Mouse (Mus musculus) frontal cortex, postnatal 36 days (tissue): ENCODE measurements around the gene Scamp2.

ENCODE experiments used
- DNase-seq, 2 experiments: peaks; one replicate each; pipeline ENCODE4 v3.0.0; 2022; ENCODE audit warnings: low spot score in 2 of 2

Scamp2 gene

DNA sequence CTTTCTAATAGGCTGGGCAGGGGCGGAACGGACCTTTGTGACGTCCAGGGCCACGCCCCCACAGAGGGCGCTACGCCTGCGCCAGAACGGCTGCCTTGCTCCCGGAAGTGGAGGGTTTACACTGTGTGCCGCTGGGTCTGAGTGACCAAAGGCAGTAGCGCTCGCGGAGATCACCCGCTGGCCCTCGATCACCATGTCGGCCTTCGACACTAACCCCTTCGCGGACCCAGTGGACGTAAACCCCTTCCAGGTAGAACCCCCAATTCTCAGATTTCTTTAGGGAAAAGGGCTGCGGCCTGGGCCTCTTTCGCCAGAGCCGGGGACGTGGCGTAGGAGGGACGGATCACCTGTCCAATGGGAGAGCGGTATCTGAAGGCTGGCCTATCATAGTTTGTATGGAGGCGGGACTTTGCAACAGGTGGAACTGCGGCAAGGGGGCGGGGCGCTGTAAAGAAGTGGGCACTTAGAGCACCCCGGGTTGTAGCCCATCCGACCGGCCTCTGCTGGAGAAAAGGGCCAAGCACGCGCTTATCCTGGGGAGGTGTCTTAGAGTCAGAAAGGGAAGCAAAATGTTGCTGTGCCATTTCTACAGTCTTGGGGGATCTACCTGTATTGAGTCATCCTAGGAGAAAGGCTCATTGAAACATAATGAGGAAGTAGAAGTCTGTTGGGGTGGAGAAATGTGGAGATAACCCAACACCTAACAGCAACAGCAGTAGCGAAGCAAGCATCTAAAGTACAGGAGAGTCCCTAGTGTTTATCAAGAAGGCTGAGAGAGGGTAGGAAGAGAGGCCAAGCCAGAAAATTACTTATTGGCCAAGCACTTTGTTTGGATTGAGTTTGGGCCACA lies at the start of gene Scamp2:
Scamp2 (plus strand) TSS at position 83 of the 850 bp plus-strand sequence.
- DNase-seq: peak; percentile 94 to 97

DNA sequence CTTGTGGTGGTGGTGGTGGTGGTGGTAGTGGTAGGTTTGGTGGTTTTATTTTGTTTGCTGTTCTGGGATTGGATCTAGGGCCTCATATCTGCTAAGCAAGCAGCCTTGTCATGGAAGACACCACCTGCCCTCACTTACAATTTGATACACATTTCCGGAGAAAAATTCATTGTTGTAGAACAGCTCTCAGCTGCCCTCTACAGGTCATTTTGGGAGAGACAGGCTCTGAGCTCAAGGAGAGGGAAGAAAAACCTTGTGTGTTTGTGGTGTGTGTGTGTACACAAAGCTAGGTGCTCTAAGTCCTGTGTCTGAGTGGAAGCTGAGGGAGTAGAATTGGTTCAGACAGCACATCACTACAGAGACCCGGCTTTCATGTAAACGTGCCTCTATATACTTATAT lies 43.6 kb upstream of the Scamp2 start:
- peak; percentile 60 to 74 for DNase-seq

DNA sequence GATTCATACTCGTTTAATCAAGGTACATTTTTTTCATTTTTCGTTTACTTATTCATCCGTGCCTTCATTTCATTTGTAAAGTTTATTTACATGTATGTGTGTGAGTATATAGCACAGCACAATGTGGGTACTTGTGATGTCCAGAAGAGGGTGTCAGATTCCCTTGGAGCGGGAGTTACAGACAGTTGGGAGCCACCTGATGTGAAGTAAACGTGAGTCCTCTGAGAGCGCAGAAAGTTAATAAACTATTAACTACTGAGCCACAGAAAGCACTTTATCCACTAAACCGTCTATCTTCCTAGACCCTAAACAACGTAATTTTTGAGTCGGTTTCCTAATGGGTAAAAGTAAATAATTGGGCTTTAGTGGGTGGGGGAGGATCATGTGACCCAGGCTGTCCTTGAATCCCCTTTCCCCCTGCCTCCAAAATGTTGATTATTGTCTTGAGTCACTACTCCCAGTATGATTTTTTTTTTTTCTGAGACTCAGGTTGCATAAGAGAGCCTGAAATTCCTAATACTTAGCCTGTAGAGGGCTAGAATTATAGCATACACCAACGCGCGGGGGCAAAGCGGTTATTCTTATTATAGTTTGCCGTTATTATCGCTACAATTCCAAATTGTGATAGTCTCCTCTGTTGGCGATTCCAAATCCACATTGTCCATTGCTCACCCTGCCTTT lies 40.2 kb upstream of the Scamp2 start:
- no peak for DNase-seq

DNA sequence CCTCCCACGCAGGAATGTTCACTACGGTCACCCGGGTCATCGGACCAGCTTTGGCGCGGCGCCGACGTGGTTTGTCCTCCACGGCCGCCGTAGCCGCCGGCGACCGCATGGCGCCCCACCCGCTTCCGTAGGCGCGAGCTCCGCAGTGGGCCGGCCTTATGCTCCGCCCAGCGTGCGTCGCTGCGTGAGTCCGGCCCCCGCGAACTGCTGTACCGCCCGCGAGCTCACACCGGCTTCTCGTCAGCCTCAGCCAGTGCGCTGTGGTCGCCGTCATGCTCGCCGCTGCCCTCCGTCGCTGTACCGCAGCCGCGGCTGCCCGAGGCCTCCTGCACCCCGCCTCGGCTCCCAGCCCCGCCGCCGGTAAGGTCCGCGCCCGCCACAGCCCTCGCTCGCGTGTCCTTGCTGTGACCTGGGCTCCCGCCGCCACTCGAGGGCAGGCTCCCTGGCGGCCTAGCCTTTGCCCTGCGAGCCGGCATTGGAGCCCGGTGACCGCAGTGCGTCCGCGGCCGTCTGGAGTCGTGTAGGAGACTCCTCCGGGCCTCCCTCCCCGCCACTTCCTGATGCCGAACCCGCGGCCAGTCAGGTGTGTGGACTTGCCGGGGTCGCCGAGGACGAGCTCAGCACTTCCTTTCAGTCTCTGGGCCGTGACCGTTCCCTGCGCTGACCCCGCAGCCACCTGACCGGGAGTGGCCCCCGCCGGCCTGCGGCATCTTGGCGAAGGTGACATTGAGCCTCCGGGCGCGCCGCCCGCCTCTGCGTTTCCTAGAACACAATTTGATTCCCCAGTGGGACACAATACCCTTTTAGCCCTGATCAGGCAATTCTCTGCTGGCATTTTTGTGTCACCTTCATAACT lies 39.5 kb upstream of the Scamp2 start, which contains the start of gene Cox5a:
Cox5a (plus strand) TSS at position 219 of the 856 bp plus-strand sequence.
- peak; percentile 92 to 95 for DNase-seq

DNA sequence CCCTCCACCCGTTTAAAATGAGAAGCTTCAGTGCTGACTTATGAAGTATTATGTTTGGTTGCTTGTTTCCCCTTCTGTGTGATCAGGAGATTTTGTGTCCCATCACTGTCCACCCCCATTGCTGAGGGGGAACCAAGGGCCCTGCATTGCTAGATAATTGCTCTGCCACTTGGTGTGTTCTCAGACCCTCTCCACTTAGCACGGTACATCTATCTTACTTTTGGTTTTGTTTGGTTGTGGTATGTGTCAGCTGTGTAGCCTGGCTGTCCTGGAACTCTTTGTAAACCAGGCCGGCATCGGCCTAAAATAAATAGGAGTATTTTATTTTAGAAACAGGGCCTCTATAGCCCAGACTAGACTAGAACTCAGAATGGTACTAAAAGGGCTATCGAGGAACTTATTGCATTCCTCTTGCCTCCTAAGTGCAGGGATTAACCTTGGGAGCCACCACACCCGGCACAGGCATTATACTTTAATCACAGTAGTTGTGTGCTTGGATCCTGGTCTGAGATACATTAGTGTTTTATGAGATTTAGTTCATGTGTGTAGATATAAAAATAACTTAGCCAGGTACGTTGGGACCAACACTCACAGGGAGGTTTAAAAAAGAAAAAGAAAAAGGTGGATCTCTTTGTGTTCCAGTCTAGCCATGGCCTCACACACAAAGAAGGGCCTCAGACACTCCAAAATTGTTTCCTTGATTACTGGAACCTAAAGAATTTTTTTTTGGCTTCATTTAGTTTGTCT lies 38.5 kb upstream of the Scamp2 start:
- no peak for DNase-seq

DNA sequence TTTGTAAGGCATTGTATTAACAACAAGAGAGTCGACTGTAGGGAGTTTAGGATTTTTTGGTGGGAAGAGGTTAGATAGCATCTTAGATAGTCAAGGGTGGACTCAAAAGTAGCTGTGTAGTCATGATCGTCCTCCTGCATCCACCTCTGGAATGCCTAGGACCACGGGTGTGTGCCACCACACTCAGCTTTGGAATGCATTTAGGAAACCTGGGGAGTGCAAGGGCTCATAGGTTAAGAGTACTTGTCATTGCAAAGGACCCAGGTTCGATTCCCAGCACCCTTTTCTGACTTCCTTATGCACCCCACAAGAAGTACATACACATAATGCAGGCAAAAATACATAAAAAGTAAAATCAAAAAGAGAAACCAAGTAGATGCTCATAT lies 37.9 kb upstream of the Scamp2 start:
- DNase-seq: no peak

DNA sequence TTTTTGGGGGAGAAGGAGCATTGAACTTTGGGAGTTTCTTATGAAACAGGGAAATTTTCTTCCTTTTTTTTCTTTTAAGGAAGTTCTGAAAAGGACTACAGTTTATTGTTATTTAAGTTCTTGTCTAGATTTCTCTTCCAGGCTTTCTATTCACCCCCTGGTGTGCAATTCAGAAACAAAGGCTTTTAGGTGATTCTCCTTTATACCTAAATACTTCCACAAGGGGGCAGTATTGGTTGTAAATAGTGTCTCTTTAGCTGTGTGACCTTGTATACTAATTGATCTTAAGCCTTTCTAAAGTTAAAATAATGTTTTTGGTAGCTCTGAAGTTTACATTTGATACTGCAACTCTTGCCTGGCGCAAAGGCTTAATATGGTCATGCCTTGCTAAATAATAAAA lies 37.0 kb upstream of the Scamp2 start:
- no peak for DNase-seq

DNA sequence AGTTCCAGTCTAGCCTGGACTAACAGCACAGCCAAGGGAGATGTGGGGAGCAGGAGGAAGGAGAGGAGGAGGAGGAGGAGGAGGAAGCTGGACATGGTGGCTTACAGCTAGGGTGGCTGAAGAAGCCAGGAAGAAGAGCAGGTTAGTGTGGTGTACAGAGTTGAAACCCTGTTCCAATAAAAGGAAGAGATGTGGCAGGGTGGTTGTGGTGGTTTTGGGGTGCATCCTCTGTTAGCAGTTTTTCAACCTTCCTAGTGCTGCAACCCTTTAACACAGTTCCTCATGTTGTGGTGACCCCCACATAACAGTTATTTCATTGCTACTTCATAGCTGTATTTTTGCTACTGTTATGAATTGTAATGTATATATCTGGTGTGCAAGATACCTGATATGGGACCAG lies 36.3 kb upstream of the Scamp2 start:
- no peak for DNase-seq

DNA sequence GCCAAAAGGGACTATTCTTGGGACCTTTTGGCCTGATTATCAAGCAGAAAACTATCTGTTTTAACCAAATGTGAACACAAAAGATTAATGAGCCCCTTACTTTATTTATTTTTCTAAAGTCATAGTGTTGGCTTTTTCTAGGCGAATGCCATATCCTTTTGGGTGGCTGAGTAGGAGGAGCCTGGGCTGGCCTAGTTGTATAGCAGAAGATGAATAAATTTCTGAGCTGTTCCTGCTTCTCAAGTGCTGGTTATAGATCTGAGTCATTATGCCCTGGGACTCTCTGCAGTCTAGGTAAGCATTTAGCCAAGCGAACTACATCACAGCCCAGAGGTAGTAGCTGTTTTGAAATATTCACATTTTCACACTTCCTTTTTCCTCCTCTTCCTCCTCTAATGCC lies 35.2 kb upstream of the Scamp2 start:
- DNase-seq: no peak

DNA sequence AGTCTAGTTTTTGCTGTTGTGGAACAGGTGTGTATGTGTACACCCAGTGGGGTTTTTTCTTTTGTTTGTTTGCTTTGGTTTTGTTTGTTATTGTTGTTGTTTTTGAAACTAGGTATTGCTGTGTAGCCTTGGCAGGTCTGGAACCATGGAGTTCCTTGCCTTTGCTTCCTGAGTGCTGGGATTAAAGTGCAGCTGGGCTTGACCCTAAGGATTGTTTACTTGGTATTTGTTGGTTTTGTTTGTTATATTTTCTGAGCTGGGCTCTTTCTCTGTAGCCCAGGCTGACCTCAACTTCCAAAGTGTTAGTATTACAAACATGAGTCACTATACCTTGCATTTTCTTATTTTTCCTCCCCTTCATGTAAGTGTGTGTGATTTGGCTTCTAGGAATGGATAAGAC lies 34.3 kb upstream of the Scamp2 start:
- no peak for DNase-seq

DNA sequence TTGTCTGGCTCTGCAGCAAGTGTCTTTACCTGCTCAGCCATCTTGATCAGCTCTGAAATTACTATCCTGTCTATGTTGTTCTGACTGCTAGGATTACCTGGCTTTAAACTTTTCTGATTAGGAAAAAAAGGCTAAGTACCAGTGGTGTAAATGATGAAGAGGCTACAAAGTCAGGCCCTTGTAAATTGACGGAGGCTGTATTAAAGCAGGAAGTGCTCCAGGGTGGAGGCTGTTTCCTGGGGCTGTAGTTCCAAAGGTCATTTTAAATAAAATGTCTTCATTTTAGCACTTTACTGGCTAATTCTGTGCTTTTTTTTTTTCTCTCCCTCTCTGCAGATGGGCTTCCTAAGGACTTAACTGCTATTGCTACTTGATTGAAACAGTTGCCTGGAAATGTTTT lies 28.8 kb upstream of the Scamp2 start:
- DNase-seq: no peak

DNA sequence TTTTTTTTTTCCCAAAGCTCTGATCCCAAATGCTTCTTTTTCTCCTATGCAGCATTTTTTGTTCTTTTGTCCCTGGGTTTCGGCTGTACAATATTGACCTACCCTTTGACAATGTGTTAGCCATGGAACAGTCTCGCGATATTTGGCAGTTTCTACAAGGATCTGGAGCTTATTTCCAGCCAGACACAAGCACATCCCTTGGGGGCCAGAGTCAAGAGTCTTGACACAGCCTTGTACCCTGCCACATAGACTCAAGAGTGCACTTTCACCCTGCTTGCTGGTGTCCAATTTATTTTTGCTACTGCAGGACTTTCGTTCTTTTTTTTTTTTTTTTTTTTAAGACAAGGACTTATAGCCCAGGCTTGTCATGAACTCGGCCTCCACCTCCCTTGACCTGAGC lies 24.4 kb upstream of the Scamp2 start:
- no peak for DNase-seq

DNA sequence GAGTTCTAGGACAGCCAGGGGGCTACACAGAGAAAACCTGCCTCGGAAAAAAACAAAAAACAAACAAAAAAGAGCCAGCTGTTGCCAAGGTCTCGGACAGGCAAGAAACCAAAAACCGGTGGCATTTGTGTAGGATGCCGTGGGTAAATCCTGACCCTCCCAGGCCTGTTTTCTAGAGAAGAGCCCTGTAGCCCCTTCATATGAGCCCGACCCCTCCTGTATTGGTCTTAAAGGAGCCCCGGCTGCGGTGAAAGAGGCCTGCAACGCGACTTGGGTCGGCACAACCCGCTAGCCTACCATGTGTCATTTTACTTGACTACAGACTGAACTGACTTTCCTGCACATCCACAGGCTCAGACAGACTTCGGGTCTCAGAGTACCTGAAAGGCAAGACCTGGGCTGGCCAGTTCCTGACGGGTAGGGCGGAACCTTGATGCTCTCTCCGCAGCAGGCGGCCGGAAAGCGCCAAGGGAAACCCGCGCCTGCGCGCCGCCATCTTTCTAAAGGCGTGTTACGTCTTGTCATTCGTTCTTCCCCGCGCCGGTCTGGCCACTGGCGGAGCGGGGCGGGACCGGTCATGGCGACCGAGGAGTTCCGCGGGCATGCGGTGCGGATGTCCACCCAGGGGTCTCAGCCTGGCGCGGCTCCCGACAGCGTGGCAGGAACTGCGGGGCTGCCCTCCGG lies 23.6 kb upstream of the Scamp2 start, which contains the start of gene Fam219b:
Fam219b (plus strand) TSS at position 485 of the 684 bp plus-strand sequence.
- peak; percentile 93 for DNase-seq

DNA sequence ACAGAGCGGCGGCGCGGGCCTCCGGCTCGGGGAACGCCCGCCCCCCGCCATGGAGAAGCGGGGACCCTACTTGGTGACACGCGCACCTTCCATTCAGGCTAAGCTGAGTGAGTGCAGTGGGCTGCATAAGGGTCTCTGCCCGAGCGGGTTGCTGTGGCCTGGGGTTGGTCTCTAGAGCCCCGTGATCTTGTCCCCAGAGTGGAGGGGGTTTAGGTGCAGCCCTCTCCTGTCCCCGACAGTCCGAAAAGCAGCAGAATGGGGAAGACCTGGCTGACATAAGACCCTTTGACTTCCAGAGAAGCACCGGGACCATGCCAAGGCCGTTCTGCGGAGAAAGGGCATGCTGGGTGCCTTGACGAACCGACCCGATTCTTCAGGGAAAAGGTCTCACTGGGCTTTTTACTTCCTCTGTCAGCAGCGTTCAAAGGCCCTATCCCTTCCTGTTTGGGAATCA lies 23.0 kb upstream of the Scamp2 start:
- peak in 1 of 2 experiments; percentile 42 for DNase-seq

DNA sequence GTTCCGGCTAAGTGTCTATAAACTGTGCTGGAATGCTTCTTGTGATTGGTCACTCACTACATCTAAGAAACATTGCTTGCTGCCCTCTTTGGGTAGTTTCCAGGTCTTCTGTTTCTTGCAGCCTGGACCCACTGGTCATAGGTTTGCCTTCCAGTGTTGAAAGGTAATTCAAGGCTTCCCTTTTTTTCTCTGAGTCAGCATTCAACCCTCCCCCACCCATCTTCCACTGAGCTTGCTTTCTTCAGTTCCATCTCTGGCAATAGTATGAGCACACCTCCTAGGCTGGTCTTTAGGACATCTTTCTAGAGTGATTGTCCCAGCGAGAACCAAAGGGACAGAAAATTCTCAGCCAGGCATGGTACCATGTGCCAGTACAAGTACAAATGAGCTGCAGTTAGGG lies 21.2 kb upstream of the Scamp2 start:
- DNase-seq: no peak

DNA sequence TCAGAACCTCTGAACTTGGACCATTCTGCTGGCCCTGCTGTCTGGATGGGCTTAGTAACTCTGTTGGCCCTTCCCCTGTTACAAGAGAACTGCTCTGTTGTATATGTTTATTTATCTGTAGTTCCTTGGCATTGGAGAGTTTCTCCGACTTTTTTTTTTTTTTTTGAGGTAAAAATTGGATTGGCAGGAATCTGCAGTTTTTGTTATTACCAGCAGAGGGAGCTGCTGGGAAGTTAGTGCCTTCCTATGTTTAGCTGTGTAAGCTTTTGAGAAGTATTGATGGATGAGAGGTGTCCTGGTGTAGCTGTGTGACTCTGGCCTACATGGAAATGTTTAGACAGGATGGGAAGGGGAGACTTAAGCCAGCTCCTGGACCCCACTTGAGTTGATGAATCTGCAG lies 19.4 kb upstream of the Scamp2 start:
- DNase-seq: peak in 1 of 2 experiments; percentile 63

DNA sequence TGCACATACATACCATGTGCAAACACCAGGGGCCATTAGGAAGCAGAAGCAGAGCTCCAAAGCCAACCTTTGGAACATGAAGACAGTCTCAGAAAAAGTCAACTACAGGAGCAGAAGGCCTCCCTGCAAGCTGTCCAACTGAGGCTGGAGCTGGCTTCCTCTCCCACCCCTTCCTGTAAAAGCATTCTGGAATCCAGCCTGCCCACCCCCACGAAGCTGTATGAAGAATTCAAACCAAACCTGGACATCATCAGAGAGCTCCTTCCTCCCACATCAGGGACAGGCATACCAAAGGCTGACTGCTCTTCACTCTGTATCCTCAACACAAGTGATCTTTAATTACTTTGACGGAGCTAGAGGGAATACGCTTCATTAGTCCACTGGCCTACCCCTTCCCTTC lies 16.8 kb upstream of the Scamp2 start:
- DNase-seq: no peak

DNA sequence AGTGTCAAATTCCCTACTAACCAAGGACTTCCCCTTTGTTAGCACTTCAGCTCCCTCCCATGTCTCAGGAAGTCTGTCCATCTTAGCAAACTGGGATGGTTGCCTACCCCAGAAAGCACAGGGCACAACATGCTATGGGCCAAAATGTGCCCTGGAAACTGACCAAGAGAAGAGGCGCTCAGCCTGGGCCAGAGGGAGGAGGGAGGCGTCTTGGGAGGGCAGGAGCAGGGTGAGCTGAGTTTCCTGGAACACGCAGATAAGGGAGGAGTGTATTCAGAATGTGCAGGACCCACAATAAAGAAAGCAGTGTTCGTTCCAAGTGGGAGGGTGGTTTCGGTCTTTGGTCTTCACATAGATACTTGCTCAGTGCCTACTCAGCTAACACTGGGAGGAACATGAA lies 13.5 kb upstream of the Scamp2 start:
- DNase-seq: no peak

DNA sequence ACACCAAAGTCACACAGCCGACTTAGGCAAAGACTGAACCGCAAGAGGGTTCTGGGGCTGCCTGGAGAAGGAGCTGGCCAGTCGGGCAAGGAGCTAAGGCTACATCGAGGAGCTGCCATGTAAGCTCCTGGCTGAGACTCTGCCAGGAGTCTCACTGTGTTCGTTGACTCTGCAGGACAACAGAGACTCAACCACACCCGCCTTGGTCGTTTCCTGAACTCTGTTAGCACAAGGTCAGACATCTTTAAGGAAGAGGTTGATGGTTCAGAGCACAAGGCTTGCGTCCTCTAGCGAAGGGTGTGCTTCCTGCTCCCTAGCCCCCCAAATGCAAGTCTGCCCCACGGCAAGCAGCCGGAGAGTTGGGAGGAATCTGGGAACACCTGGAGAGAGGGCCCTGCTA lies 12.9 kb upstream of the Scamp2 start:
- no peak for DNase-seq

DNA sequence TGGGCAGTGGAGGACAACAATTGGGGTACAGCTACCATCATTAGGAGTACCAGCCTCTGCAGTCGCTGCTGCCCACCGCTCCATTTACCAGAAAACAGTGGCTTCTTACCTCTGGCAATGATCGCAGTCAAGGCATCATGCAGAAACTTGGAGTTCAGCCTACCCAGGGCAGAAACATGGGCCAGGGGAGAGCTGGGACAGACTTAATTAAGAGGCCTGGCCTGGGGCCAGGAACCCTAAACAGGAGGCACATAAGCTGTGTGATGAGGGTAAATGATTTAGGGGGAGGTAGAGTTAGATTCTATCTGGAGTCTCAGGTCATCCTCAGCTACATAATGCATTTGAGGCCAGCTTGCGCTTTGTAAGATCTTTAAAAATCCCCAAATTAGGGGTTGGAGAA lies 11.6 kb upstream of the Scamp2 start:
- no peak for DNase-seq
